Mouse (Mus musculus) adrenal gland, adult 8-10 months (tissue): Measurements from ENCODE around the gene Coil. TPM values are rescaled to one million over a fixed set of nuclear protein-coding genes. Genes with fewer than 3 reads are reported as not detected.
A peak's percentile ranks its signal among the peaks of the same experiment; 100 is the strongest.
"Not testable (repeated sequence)": the region's sequence is repeated elsewhere in the genome, so short reads cannot be mapped to it uniquely, and the experiment has no call there.

Experiments
- DNase-seq: peaks from one replicate; pipeline ENCODE4 v3.0.0; 2022
- total RNA-seq, 4 experiments: library from RNA; stranded (reverse); gene quantifications; 2 replicates each; pipeline ENCODE4 v1.2.4; 2022

Gene Coil
- total RNA-seq, 4 experiments from 2014 or later, result 9.1 to 16.0 (median 12.9) TPM

DNA sequence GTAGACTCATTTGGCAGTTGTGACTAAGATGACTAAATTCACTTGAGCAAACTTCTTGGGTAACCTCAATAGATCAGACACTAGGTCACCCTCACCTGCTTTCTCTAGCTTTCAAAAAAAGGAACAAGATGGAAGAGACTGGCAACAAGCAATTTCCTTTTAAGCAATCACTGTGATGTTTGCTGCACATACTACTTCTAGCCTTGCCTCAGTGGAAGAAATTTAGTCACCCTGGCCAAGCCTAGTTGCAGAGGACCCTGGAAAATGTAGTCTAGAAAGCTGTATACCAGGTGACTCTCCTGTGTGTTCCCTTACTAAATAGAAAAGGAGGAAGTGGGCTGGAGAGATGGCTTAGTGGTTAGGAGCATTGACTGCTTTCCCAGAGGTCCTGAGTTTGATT is 36.4 kb downstream of the Coil start:
- DNase-seq, result no peak

GRCm38 (mm10) chr11:89007582-89007981 is 37.5 kb downstream of the Coil start:
- no peak for DNase-seq

DNA sequence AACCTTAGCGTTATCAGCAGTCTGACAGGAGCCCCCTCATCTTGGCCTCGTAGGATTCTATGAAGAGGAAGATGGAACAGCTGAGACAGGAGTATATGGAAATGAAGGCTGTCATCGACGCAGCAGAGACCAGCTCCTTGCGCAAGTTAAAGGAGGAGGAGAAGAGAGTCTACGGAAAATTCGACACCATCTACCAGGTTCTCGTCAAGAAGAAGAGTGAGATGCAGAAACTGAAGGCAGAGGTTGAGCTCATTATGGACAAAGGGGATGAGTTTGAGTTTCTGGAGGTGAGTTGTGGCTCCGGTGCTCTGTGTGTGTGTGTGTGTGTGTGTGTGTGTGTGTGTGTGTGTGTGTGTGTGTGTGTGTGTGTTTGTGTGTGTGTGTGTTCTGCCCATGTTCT is 39.0 kb downstream of the Coil start:
- no peak for DNase-seq

GRCm38 (mm10) chr11:89009496-89009895 is 39.4 kb downstream of the Coil start:
- DNase-seq, result no peak

GRCm38 (mm10) chr11:89012241-89012640 is 42.2 kb downstream of the Coil start:
- DNase-seq, result no peak

- no peak for DNase-seq
Observed at GRCm38 (mm10) chr11:89017514-89018182, 47.6 kb downstream of the Coil start.

- no peak for DNase-seq
Observed at GRCm38 (mm10) chr11:89020681-89021305, 50.7 kb downstream of the Coil start.

DNA sequence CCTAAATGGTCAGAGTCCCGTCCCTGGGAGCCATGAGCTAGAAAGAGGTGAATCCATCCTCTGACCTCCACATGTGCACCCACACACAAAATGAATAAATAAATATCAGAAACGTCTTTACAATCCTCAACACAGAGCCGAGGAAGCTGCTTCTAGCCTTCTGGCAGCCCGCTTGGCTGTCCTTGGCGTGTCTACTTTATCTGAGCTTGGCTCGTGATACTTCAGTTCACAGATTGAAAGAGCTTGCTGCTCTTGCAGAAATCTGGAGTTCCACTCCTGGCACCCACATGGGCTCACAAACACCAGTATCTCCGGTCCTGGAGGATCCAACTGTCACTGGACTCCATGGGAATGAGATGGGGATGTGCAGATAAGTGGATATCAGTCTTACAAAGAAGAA is 51.6 kb downstream of the Coil start:
- DNase-seq, result no peak

DNA sequence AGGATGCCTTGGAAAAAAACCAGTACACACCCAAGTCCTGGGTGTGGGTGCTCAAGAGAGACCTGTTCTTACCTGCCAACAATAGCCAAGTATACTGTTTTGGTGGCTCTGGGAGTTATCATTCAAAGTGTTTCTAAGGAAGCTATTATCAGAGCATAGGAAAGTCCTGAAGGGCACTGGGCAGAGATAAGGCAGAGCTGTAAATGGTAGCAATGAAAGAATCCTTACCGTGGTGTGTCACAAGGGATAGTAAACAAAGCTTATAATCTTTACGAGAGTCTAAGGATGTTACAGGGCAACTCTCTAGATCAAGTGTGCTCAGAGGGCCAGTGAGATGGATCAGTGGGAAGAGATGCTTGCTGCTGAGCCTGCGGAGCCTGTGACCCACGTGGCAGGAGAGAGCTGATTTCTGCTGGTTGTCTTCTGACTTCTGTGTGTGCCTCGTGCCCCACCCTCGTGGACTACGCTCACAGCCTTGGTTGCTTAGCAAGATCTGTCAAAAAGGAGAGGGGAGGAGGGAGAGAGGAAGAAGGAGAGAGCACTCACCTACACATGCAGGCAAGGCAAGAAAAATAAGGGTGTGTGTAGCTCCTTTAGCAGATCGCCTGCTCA is 52.2 kb downstream of the Coil start:
- DNase-seq, result no peak

GRCm38 (mm10) chr11:89023477-89023876 is 53.4 kb downstream of the Coil start:
- no peak for DNase-seq

- peak; percentile 90 for DNase-seq
Observed at GRCm38 (mm10) chr11:89024181-89024881, 54.3 kb downstream of the Coil start.

DNA sequence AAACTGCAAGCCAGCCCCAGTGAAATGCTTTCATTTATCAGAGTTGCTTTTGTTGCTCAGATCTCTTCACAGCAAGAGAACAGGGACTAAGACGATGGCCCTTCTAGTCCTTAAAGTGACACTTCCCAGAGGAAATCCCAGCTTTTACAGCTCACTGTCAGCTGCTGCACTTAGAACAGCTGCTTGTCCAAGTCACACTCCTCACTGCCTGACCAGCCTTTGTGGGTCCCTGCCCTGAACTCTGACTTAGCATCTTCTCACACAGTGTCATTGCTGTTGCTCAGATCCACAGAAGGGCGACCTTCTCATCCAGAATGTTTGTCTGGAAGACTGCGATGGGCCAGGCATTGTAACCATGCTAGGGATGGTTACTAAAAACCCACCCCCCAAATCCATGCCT is 55.6 kb downstream of the Coil start:
- no peak for DNase-seq

DNA sequence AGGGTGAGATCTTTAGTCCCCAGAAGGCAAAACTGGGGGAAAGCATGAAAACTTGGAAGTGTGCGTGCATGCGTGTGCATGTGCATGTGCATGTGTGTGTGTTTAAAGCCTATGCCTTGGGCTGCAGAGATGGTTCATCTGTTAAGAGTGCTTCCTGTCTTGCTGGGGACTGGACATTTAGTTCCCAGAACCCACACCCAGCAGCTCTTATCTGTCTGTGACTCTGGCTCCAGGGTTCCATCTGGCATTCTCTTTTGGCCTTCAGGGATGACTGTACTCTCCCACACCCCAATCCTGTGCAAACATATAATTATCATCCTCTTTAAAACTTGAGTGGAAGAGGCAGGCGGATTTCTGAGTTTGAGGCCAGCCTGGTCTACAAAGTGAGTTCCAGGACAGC is 56.1 kb downstream of the Coil start:
- no peak for DNase-seq

DNA sequence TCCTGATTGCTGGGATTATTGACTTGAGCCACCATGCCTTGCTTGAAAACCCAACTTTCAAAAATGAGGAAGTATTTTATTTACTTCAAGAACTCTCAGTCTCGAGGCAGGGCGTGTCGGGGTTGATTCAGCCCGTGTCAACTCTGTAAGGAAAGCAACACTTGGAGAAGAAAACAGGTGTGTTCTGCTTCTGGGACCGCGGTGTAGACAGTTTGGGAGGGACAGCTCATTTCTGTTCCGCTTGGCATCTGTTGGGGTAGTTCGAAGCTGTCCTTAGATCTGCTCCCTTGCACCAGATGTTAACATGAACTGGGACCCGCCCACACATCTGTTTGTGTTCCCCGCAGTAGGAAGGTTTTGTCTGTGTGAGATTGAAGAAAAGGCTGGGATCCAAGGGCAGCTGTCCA is 57.9 kb downstream of the Coil start:
- DNase-seq, result no peak

DNA sequence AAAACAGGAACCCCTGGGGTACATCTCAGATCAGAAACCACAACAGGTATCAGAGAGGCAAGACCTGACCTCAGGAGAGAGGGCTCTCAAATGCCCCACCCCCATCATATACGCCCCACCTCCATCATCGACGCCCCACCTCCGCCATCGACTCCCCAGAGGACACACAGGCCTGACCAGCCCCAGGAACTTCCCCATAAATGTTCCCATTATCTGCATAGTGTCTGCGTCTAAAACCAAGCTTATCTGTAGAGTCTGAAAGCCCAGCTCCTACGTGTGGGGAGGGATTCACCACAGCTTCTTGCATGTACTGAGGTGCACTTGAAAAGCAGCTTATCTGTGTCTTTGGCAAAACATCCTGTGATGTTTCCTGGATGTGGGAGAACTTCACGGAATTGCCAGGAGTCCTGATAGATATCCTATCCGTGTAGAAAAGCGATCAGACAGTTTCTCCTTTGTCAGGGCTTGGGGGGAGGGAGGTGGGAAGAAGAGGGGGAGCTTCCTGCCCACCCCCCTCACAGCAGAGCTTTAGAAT is 58.9 kb downstream of the Coil start:
- no peak for DNase-seq

- DNase-seq, result no peak
Observed at GRCm38 (mm10) chr11:89030552-89030951, 60.5 kb downstream of the Coil start.

DNA sequence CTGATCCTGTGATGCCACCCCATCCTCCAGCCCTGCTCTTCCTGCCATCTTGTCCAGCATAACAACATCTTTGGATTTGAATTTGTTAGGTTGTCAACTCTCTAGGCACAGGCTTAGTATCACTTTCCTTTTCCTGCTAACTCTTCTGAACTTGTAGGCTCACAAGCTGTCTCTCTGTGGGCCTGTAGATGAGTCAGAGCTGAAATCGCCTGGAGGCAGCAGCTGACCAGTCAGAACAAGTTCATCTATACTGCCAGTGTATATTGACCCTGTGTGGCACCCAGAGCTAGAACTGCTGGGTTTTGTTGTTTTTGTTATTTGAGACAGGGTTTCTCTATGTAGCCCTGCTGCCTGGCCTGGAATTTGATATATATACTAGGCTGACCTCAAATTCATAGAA is 61.1 kb downstream of the Coil start:
- no peak for DNase-seq

GRCm38 (mm10) chr11:89034592-89034991 is 64.5 kb downstream of the Coil start:
- no peak for DNase-seq

- DNase-seq, result no peak
Observed at GRCm38 (mm10) chr11:89035552-89035951, 65.5 kb downstream of the Coil start.

DNA sequence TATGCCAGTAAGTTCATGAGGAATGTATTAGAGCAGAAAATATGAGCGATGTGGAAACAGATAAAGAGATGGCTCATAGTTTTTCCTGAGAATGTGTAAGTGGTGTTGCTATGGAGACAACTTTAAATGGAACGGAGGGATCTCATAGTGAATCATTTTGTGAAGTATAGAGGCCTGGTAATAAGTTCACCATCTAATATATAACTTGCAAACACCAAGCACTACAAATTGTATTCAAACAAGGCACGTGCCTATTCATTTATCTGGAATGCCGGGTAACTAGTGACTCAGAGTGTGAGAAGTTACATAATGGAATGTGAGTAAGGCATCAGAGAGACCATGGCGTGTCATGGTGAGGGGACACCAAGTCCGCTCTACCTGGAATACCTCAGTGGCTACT is 68.4 kb downstream of the Coil start:
- no peak for DNase-seq

DNA sequence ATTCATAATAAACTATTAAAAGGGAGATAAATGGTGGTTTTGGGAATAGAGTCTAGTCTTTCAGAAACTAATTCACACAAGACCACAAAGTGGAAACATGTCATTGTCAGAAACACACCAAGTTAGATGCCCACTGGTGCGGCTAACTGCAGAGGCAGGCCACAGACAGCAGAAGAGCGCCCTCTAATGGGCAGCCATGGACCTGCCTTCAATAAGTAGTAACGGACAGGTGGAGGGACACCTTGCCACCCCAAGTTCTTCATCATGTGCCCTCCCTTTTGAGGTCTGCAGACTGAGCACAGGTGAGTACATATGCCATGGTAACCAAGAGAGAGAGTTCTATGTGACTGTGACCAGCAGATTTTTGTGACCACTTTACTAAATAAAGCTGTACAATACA is 69.3 kb downstream of the Coil start:
- no peak for DNase-seq

DNA sequence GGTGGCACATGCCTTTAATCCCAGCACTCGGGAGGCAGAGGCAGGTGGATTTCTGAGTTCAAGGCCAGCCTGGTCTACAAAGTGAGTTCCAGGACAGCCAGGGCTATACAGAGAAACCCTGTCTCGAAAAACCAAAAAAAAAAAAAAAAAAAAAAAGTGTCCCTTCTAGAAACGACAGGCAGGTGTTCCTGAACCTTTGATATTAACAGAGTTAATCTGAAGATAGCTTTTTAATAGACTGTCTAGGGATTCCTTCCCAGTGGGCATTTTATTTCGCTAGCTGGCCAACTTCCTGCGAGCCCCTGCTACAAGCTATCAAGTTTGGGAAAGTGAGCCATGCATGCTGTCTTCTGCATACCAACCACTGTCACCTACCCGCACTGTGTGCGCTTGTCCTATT is 71.0 kb downstream of the Coil start:
- not testable (repeated sequence) for DNase-seq
